In genomic region chr12:79675440-79676176, GRCm38 (mm10) we compare ENCODE assay signal across 8 mouse cellular contexts.
DNase-seq lines count a peak whose midpoint lies in the region; ATAC-seq lines count a peak whose summit lies in the region.

No protein-coding gene starts in this region.

- 52% methylated on average over 13 of the region's 13 CpGs for WGBS in heart, embryonic 14.5 days
- 14% methylated on average over 13 of the region's 13 CpGs for whole genome bisulfite sequencing in large intestine, adult 2 months
- WGBS in midbrain, embryonic 11.5 days: 81% methylated on average over 13 of the region's 13 CpGs

- no peaks in the 10 kb centered on the region for H3K9me3 ChIP-seq in heart, embryonic 14.5 days (ENCODE audit: control insufficient read depth, low read length)
- no peaks in the 10 kb centered on the region for H3K9me3 ChIP-seq in midbrain, embryonic 11.5 days (ENCODE audit: control insufficient read depth, low read length)

- DNase-seq in adrenal gland, adult (ENCODE audit: inconsistent age in 2 of 2, low spot score in 1 of 2): peak; percentile 35 to 75
- no peak for DNase-seq in adrenal gland, postnatal 25 days
- peak; percentile 90 for DNase-seq in adipocyte (ENCODE audit: low spot score)
- peak; percentile 47 for DNase-seq in large intestine, adult 2 months (ENCODE audit: low read depth, low spot score)
- no peak for DNase-seq in B cell, adult 2 months
- DNase-seq in frontal cortex, adult 2 months (ENCODE audit: extremely low spot score in 1 of 2, low spot score in 1 of 2): no peak
- no peak for DNase-seq in midbrain, embryonic 11.5 days (ENCODE audit: low spot score, missing footprints)

- H3K4me2 ChIP-seq in heart, embryonic 14.5 days (ENCODE audit: low read length): no peak overlapping the region
- H3K4me2 ChIP-seq in midbrain, embryonic 11.5 days: no peak overlapping the region

- no peaks in the 10 kb centered on the region for H3K36me3 ChIP-seq in heart, embryonic 14.5 days (ENCODE audit: control insufficient read depth, insufficient read depth, low read length)
- no peaks in the 10 kb centered on the region for H3K36me3 ChIP-seq in midbrain, embryonic 11.5 days (ENCODE audit: control insufficient read depth, insufficient read depth, low read length)

- no peaks in the 10 kb centered on the region for H3K27me3 ChIP-seq in heart, embryonic 14.5 days (ENCODE audit: control insufficient read depth, insufficient read depth, low read length)
- H3K27me3 ChIP-seq in midbrain, embryonic 11.5 days (ENCODE audit: control insufficient read depth, insufficient read depth, low read length): no peaks in the 10 kb centered on the region

- H3K4me3 ChIP-seq in heart, embryonic 14.5 days (ENCODE audit: control insufficient read depth in 1 of 2, insufficient read depth in 1 of 2, low read depth in 1 of 2, low read length in 2 of 2): no peak overlapping the region
- no peak overlapping the region for H3K4me3 ChIP-seq in midbrain, embryonic 11.5 days (ENCODE audit: low read depth, low read length)

- H3K27ac ChIP-seq in heart, embryonic 14.5 days (replicated peaks in 1 of 2; ENCODE audit: control insufficient read depth in 1 of 2, insufficient read depth in 1 of 2, low read depth in 2 of 2, low read length in 2 of 2): peak overlapping the region; percentile 29 to 69
- no peak overlapping the region for H3K27ac ChIP-seq in midbrain, embryonic 11.5 days (ENCODE audit: low read depth, low read length)

- no peak overlapping the region for H3K9ac ChIP-seq in heart, embryonic 14.5 days (ENCODE audit: low read length)
- H3K9ac ChIP-seq in midbrain, embryonic 11.5 days (ENCODE audit: low read length): no peak overlapping the region

- ATAC-seq in heart, embryonic 14.5 days (ENCODE audit: insufficient number of reproducible peaks, insufficient read depth, low FRiP score, low read depth): no peak
- no peak for ATAC-seq in midbrain, embryonic 11.5 days (ENCODE audit: low FRiP score)

- peaks cover 25 to 28% of the 10 kb centered on the region in 2 experiments for H3K4me1 ChIP-seq in heart, embryonic 14.5 days (ENCODE audit: control insufficient read depth in 2 of 2, insufficient read depth in 2 of 2, low read length in 2 of 2)
- H3K4me1 ChIP-seq in midbrain, embryonic 11.5 days (ENCODE audit: control insufficient read depth, insufficient read depth, low read length): no peaks in the 10 kb centered on the region

Comparison
In these comparisons a context has a peak if more than half of its experiments do, and no peak if none do; other contexts are left out.
1. DNase-seq: peak in adrenal gland, adult (2 of 2), adipocyte (single experiment) and large intestine, adult 2 months (single experiment); none in adrenal gland, postnatal 25 days (single experiment), B cell, adult 2 months (0 of 2), frontal cortex, adult 2 months (0 of 2) and midbrain, embryonic 11.5 days (single experiment).